Mouse (Mus musculus): ENCODE data around the gene Lrig1.

Lrig1 gene

DNA sequence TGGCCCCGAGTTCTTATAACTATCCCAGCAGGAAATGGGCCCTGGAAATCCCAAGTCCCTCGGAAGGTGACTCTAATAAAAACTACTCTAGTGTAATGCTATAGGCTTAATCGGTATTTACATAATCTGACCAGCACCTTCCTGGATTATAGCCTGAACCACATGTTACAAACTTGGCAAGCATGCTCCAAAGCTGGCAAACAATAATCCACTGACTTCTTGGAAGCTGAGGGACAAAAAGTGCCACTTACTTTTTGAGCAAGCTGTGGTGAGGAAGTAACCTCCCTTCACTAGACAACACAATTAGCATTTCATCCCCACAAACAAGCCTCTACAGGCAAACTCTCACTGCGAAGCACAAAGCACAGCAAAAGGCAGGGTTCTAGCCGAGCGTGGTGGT is 30.6 kb downstream of the Lrig1 start:
- no peak for DNase-seq

DNA sequence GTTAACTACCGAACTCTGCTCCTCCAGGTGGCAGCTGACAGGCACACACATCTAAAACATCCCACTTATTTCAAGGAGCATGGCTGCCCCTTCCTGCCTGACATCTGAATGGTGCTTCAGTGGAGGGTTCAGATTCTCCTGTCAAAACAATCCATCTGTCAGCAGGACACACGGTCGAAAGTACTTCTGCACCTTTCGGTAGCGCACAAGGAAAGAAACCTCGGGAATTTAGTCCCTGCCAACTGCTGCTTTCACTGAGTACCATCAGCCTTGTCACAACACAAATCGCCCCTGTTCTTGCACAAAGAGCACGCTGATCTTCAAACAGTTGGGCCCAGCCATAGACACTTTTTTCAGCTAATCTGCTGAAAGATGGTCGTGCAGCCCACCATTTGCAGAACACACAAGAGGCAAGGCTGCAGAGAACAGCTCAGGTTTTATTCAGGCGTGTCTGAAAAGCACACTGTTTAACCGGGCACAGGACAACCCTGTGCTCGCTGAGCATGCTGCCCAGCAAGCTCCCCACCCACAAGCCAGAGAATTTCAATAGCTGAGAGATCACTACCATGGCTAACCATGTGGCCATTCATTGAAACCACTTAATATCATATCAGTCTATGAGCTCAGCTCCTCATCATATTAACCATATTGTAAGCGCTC is 31.6 kb downstream of the Lrig1 start:
- DNase-seq = no peak

GRCm38 (mm10) chr6:94667131-94667530 is 32.8 kb downstream of the Lrig1 start:
- DNase-seq = no peak

GRCm38 (mm10) chr6:94666432-94667119 is 33.4 kb downstream of the Lrig1 start:
- no peak for DNase-seq

DNA sequence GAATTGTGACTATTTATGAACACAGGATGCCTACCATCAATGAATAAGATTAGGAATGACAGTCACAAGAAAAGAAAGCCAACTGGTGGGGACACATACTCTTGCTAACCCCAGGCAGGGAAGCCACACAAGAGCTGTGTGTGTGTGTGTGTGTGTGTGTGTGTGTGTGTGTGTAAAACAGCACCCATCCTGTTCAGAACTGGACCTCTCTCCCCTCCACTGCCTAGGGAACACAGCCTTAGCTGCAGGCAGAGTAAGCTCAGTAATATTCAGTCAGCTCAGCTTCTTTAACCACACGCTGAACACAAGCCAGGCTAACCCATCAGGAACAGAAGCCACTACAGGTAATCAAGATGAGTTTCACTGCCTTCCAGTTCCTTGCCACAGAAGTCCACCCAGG is 34.3 kb downstream of the Lrig1 start:
- DNase-seq = no peak

- no peak for DNase-seq
These were observed 34.7 kb downstream of the Lrig1 start for GRCm38 (mm10) chr6:94665248-94665647.

- DNase-seq = no peak
These were observed 36.0 kb downstream of the Lrig1 start for GRCm38 (mm10) chr6:94664000-94664399.

- DNase-seq = no peak
These were observed 38.0 kb downstream of the Lrig1 start for GRCm38 (mm10) chr6:94661923-94662322.

DNA sequence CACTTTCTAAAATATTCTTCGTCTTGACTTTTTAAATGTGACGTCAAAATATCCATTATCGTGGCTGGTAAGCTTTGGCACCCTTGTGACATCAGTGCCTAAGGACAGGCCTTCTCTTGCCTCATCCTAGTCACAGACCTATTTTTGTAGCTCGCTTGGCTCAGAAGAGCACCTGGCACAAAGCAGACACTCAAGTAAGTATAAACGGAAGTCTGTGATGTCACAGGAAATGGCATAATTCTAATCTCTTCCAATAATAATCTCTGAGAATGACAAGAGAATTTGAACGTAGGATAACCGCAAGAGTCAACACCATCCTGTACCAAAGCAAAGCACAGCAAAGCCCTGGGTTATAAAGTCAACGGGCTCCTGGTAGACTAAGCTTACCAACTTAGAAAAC is 38.6 kb downstream of the Lrig1 start:
- DNase-seq = no peak

DNA sequence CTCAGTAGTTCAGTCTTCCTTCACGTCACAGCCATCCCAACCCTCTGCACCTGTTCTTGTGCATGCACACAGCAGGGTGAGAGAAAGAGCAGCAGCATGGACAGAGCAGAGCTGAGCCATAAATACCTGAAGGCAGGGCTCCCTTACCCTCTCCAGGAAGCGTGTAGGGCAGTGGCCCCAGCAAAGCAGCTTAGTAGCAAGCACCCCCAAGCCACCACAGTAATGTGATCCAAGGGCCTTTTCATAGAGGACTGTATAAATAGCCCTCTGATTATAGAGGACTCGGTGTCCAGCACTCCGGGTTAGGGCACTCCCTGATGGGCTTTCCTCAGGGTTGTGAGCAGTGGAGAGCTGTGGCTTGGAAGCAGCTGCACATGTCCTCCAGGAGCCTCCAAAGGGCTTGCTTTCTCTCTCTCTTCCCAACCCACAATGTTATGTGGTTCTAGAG is 40.0 kb downstream of the Lrig1 start:
- peak; percentile 39 for DNase-seq

DNA sequence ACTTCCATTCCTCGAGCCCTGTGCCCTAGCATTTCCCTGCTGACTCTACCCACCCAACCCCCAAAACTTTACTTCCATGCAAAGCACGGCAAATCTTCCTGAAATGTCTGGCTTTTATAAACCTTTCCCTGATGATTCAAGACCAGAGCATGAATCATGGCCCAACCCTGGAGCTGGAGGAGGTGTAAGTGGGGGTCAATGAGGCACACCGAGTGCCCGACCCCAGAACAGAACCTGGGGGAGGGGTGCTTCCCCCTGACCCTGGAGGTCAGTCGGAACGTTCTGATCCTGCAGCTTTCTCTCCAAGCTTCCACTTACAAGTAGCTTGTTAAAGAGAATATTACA is 41.9 kb downstream of the Lrig1 start:
- no peak for DNase-seq

GRCm38 (mm10) chr6:94657204-94658135 is 42.5 kb downstream of the Lrig1 start:
- no peak for DNase-seq

GRCm38 (mm10) chr6:94655818-94656478 is 44.0 kb downstream of the Lrig1 start:
- no peak for DNase-seq

- no peak for DNase-seq
These were observed 46.3 kb downstream of the Lrig1 start for GRCm38 (mm10) chr6:94653388-94654316.

- DNase-seq = no peak
These were observed 47.2 kb downstream of the Lrig1 start for GRCm38 (mm10) chr6:94652659-94653213.

DNA sequence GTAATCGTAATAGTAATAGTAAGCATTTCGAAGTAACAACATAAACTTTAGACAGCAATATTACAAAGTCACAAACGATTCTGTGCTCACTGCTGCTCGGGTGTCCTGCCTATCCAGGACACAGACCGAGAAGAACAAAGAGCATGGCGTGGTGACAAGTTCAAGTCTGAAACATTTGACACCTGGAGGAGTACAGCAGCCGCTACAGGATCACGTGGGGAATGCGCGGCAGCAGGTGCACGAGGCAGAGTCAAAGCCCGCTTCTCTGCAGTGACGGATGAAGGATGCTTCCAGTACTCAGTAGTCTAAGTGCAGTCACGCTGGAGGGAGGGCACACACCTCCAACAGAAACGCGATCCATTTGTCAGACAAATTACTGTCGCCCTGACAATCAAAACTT is 48.4 kb downstream of the Lrig1 start:
- DNase-seq = no peak

DNA sequence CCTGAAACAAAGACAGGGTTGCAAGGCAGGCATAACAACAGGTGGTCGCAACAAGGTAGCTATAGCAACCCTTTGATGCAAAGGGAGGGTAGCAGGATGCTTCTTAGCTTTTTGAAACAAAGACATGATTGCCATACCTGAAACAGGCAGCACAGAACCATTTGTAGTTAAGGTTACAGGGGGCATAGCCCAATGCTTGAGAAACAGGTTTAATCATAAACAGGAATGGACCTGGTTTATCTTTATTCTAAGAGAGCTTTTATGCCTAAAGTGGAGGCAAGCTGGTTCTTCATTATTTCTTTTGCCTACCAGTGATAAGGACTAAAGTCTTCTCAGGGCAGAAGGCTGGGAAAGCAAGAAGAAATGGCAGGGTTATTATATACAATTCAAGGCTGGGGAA is 50.3 kb downstream of the Lrig1 start:
- no peak for DNase-seq

GRCm38 (mm10) chr6:94648496-94648895 is 51.5 kb downstream of the Lrig1 start:
- DNase-seq = no peak

DNA sequence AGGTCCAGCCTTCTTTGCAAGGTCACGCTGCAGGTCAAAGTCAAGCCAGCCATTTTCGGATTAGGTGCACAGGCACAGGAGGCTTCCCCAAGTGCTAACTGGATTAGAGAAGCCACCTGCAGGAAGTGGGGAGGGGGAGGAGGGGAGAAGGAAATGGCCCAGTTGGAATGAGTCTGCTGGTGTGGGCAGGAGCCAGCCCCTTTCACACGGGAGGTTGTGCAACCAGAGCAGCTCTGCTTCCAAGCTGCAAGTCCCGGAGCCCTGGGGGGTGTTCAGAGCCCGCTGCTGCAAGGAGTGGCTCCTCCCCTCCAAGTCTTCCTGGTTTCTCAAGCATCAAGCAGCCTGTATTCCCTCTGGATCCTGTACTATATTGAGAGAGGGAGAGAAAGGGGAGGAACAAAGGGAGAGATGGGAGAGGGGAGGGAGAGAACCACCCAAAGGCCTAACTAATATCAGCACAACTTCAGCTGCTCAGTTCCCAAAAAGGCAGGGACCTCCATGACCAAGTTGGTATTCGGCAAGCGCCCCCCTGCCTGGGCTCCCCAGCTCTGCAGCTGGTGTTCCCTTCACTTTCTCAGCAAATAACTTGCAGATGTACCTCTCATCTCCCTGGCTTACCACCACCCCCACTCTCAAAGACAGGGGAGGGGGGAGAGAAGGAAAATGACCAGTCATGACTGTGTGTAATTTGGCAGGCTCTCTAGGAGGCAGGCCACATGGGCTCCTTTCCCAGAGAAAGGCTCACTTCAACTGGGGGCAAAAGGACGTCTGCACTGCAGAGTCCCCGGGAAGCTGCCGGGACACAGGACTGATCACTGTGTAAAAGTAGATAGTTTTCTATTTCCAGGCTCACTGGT is 52.2 kb downstream of the Lrig1 start:
- peak; percentile 66 for DNase-seq

- DNase-seq = no peak
These were observed 53.1 kb downstream of the Lrig1 start for GRCm38 (mm10) chr6:94646902-94647301.

Data from cerebellum, adult 9-11 months (tissue).